Mouse (Mus musculus): ENCODE results near the gene Pes1.
A peak's percentile ranks its signal among the peaks of the same experiment; 100 is the strongest.

Gene Pes1

GRCm38 (mm10) chr11:3964416-3965172, 819 bp downstream of the Pes1 start:
- DNase-seq (ENCODE audit: low spot score), result no peak

DNA sequence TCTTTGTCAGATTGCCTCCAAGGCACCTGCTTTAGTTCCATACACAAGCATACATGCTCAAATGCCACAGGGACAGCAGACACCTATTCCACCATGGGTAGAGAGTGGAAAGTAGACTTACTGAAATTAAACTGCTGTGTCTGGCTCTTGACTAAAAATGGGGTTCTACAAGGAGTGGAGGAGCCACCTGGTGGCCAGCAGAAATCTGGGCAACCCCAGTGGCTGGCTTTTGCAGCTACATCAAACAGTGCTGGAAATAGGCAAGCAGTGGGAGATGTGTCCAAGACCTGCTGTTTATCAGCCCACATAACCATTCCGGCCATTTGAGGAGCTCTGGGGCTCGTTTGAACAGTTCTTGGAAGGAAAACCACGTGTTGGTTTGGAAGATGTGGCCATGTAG, 6.1 kb downstream of the Pes1 start:
- no peak for DNase-seq (ENCODE audit: low spot score)

GRCm38 (mm10) chr11:3970361-3970760, 6.6 kb downstream of the Pes1 start:
- DNase-seq (ENCODE audit: low spot score), result no peak

DNA sequence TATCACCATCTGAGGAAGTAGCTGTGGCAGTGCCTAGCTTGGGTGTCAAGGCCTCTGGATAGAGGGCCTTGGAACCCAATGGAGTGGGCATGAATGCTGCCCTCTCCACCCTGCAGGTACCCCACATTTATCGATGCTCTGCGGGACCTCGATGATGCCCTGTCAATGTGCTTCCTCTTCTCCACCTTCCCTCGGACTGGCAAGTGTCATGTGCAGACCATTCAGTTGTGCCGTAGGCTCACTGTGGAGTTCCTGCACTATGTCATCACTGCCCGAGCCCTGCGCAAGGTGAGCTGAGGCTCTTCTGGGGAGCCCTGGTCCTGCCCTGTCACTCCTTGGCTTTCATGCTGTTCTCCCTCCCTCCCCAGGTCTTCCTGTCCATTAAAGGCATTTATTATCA, 9.3 kb downstream of the Pes1 start:
- DNase-seq (ENCODE audit: low spot score), result no peak

DNA sequence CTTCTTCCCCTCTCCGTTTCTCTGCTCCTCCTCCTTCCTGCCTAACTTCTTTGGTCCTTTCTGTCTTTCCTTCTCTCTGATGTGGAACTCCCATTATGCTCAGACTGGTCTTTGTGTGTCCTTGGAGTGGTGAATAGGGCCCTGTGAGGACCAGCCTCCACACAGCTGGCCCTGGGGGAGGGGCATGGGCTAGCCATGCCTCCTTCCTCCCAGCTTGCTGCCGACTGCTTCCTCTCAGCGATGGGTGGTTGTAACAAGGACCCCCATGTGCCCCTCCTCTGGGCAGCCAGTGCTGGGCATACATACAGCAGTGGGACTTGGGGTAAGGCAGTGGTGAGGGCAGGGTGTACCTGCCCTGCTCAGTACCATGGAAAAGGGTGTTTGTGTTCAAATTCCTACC, 10.5 kb downstream of the Pes1 start:
- DNase-seq (ENCODE audit: low spot score), result no peak

DNA sequence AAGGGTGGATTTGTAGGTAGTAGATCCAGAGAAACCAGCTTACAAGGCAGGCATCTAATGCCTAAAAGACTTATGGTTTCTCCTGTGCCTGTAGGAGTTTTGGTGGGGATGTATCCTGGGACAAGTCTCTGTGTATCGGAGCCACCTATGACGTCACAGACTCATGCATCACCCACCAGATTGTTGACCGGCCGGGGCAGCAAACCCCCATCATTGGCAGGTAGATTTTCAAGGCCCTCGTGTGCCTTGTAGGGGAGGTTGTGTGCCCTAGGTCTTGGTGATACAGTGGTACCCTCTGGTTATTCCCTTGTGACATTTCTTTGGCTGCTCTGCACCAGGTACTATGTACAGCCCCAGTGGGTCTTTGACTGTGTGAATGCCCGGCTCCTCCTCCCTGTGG, 12.9 kb downstream of the Pes1 start, which contains the start of gene 4930556J24Rik:
4930556J24Rik (minus strand) TSS at position 101 of the 400 bp plus-strand sequence.
- no peak for DNase-seq (ENCODE audit: low spot score)

GRCm38 (mm10) chr11:3978421-3978820, 14.6 kb downstream of the Pes1 start:
- no peak for DNase-seq (ENCODE audit: low spot score)

DNA sequence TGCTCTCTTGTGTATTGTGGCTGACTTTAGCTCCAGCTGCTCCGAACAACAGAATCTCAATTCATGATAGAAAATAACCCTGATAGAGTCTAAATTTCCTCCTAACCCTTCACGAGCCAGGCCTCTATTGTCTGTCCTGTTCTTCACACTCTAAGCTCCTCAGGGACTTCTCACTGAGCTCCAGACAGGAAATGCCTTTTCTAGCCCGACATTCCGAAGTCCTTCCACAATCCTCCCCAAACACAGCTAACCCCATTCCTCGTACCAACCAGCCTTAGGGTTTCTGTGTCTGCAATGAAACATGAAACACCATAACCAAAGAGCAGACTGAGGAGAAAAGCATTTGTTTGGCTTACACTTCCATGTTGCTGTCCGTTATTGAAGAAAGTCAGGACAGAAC, 17.8 kb downstream of the Pes1 start:
- no peak for DNase-seq (ENCODE audit: low spot score)

GRCm38 (mm10) chr11:3982275-3983209, 18.8 kb downstream of the Pes1 start:
- no peak for DNase-seq (ENCODE audit: low spot score)

DNA sequence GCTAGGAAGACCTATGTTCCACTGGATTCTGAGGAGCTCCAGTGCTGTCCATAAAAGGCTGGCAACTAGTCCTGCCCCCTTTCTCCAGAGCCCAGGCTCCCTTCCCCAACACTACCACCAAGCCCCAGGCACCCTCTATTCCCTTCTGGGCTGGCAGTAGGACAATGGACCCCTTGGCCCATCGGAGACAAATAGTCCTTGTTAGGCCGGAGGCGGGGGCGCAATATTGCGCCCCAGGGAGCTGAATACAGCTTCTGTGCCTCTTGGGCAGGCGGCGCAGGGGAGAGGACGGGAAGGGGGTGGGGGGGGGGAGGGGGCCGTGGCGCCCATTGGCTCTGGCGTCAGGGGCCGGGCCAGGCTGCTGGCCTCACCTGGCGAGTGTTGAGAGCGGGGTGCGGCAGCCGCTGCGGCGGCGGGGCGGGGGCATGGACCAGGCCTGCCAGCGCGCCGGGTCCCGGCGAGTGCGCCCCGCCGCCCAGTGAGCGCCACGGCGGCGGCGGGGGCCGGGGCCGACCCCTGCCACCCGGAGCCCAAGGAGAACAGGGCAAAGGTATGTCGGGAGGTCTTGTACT, 19.6 kb downstream of the Pes1 start, which contains the start of gene Gal3st1:
Gal3st1 (plus strand) TSS at position 346 of the 572 bp plus-strand sequence.
- DNase-seq (ENCODE audit: low spot score), result peak; percentile 21

DNA sequence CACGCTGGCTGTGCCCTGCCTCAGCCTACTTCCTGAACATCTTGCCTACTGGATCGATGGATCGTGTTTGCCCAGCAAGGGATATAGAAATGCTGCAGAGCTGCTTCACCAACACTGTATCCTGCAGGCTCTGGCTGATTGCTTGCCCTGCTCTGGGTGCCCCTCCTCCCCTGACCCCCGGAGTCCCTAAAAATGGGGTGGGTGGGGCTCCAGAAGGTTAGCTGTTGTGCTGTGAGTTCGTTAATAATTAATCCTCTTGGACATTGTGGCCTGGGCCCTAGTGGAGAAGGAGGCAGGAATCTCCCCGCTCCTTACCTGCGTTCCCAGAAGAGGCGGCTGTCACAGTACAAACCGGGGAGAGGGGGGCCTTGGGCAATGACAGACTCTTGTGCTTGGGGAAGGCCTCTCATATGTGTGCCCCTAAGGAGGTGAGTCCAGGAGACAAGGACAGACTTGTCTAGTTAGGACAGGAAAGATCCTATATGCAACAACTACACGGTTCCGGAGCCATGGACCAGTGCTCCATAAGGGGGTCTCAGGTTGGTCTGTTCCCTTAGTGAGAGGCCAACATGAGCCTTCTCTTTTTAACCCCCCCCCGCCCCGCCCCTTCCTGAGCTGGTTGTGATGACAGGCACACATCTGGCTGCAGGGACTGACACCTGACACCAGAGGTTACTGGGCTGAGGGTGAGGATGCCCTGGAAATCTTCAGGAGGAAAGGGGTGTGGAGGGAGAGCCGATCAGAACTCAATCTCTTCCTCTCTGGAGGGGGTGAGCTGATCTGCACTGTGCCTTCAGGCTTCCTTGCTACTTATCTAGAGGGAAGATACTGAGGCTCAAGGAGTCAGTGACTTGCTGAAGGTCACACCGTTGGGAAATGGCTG, 20.3 kb downstream of the Pes1 start:
- no peak for DNase-seq (ENCODE audit: low spot score)

DNA sequence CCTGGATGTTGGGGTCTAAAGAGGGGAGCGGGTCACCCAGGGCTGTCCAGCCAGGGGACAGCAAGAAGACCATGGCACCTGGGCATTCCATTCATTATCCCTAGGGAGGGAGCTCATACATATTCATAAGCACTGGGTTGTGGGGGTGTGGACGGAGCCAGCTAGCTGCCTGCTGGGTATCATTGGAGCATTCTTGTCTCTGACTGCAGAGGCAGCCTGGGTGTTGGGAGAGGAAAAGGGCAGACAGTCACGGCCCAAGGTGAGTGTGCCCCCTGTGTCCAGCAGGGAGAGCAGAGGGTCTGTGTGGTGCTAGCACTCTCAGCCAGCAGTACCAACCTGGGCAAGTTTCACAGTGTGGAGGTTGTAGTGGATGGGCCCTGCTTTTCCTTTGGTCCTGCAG, 26.0 kb downstream of the Pes1 start:
- no peak for DNase-seq (ENCODE audit: low spot score)

DNA sequence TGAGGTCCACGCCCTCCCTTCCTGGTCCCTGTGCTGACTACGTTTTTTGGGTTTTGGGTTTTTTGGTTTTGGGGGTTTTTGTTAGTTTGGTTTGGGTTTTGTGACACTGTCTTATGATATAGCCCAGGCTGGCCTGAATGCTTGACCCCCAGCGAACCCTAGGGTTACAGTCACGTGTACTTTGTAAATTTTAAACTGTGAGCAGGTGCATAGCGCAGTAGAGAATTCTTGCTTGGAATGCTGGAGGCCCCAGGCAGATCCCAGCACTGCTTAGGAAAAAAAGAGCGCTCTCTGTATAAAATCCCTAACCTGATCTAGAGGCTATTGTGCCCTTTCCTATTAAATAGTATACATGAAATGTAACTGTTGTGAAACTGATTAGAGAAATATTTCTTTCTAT, 29.4 kb downstream of the Pes1 start:
- DNase-seq (ENCODE audit: low spot score), result no peak

DNA sequence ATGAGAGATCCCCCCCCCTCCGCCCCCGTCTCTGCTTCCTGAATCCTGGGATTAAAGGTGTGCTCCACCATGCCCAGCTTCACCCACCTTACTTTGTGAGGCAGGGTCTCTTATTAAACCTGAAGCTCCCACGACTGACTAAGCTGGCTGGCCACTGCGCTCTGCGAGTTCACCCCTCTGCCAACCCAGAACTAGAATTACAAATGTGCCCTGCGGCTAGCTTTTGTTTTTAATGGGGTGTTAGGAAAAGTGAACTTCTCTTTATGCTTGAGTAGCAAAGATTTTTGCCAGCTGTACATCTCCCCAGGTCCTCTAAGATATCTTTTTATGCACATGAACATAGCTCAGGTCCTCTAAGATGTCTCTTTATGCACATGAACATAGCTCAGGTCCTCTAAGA, 30.1 kb downstream of the Pes1 start:
- DNase-seq (ENCODE audit: low spot score), result no peak

DNA sequence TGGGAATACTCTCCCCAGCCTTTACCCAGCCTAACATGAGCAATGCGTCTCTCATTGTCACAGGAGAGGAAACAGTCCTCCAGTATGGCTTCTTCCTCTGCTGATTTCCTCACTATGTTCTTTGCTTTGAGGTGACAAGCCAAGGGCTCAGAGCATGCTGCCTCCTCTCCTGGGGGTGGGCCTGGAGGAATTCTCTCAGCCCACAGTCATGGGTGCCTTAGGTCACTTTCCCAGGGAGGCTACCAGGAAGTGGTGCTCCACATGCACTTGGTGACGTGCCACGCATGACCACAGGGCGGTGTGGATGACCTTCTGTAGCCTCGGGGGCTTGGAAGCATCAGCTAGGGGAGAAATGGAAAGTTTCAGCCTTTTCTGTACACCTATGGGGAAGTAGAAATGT, 31.7 kb downstream of the Pes1 start:
- no peak for DNase-seq (ENCODE audit: low spot score)

DNA sequence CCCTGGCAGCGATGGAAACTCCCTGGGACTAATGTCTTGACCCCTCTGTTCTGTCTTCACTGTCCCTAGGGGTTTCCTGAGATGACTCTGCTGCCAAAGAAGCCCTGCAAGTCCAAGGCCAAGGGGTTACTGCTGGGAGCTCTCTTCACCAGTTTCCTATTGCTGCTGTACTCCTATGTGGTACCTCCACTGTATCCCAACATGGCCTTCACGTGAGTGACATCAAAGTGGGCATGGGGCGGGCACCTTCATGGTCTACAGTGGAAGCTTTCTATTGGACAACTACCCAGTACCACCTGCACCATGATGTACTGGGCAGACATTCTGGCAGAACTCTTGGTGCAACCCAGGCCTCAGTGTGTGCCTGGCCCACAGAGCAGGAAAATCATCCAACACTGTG, 33.1 kb downstream of the Pes1 start:
- DNase-seq (ENCODE audit: low spot score), result no peak

- DNase-seq (ENCODE audit: low spot score), result peak; percentile 42
Measured at GRCm38 (mm10) chr11:3997978-3998720, 34.4 kb downstream of the Pes1 start.

- DNase-seq (ENCODE audit: low spot score), result no peak
Measured at GRCm38 (mm10) chr11:3999547-3999946, 35.8 kb downstream of the Pes1 start.

DNA sequence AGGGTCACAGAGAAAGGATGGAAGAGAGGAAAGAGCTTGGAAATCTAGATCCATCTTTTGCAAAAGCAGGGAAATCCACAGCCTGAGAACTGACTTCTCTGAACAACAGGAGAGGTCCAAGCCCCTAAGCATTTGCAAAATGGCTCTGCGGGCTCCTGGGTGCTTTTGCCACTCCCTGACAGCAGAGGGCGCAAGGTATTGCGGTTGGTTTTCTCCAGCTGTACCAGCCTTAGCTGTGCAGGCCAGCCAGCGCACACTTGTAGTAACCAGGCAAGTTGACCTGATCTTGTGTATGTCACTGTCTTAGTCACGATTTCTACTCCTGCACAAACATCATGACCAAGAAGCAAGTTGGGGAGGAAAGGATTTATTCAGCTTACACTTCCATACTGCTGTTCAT, 37.8 kb downstream of the Pes1 start:
- DNase-seq (ENCODE audit: low spot score), result peak; percentile 82

DNA sequence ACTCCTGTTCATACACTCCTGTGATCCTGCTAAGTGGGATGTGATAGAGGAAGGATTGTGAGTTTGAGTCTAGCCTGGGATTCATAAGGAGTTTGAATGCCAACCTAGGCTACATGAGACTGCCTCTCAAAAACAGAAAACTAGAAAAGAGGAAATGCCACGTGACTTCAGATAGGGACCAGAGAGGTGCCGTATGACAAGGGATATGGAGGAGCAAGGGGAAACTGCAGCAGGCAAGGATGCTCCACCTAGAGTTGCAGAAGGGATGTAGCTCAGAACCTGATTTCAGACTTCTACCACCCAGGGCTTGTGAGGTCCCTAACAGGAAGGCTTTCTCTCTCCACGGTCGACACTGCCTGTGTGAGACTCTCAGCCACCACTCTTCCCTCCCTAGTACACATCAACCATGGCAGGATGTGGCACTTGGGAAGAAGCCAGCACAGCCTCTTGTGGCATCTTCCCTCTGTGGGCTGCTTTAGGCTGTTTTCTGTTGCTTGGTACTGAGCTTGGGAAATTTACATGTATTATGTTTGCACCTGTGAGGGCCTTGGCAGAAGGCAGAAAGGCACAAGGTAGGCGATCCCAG, 41.5 kb downstream of the Pes1 start:
- no peak for DNase-seq (ENCODE audit: low spot score)

DNA sequence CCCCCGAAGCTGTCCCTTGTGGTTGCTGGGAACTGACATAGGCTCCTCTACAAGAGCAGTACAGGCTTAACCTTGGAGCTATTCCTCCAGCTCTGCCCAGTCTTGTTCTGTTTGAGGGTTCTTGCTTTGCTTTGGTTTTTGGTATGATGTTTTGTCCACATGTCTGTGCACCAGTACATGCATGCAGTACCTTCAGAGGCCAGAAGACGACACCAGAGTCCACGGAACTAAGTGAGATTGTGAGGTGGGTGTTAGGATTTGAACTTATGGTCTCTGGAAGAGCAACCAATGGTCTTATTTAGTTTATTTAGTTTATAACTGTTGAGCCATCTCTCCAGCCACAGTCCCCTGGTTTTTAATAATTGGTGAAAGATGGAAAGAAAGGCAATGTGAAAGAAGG, 42.7 kb downstream of the Pes1 start:
- no peak for DNase-seq (ENCODE audit: low spot score)
